Mouse (Mus musculus): ENCODE measurements at regions not wholly inside any gene's neighbourhood (a gene's known extent, or its start where the extent isn't known, plus 50 kb on each side); places are given as distances from the start of the nearest gene placed in this dataset.

GRCm38 (mm10) chr12:114366276-114366675 is 822.6 kb downstream of the Adam6a start:
- TF ChIP-seq CTCF (IDR thresholded peaks at IDR 0.05; ENCODE audit: control insufficient read depth, insufficient read depth, low read length) (no peak), POLR2A (IDR thresholded peaks at IDR 0.05; ENCODE audit: borderline replicate concordance, control insufficient read depth, low read depth, low read length) (no peak)

Data from bone marrow, adult 2 months (tissue).